Mouse (Mus musculus): ENCODE measurements around the gene Arhgap23. TPM values are rescaled to one million over a fixed set of nuclear protein-coding genes. Genes with fewer than 3 reads are reported as not detected.

Arhgap23 gene
- polyA plus RNA-seq, 1 experiment from 2014 or later: 2.8 TPM

DNA sequence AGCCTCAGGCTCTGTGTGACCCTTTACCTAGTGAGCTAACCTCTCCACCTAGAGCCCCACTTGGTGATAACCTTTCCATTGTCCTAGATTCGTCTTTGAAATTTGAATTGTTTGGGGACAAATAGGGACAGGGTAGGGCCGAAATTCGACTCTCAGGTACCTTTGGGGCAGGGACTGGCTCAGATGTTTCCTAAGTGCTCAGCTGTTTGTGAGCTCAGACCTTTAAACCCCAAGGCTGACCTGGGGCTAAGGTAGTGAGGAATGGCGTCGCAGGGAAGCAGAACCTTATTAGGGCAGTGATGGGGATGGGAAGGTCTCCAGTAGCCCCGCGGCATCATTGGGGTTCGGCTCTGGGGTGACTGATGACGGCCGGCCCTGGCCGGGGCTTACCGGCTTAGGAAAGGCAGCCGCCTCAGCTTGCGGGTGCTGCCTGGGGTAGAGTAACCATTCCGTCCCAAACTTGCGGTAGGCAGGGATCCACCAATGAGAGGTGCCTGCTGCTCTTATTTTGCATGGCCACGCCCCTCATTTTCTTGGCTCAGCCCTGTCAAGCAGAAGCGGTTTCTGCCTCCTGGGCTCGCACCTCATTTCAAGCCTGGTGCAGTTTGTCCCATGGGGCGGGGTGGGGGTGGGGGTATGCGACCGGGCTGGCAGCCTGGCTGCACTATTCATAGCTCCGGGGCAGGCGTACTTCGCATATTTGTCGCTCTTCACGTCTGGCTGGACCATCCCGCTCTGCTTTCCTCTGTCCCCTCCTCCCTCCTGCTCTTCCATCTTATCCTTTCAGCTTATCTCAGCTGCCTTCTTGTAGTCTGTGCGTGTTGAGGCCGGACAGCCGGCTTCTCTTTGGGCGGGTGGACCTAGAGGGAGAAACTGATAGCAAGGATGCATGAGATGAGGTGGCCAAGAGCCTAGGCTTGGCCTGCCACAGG lies 12.7 kb downstream of the Arhgap23 start:
- no peak overlapping the region for H3K27ac ChIP-seq (ENCODE audit: low read depth, low read length)
- under 1% methylated on average over 32 of the region's 32 CpGs for WGBS
- peak; percentile 89 for ATAC-seq (ENCODE audit: low FRiP score)

DNA sequence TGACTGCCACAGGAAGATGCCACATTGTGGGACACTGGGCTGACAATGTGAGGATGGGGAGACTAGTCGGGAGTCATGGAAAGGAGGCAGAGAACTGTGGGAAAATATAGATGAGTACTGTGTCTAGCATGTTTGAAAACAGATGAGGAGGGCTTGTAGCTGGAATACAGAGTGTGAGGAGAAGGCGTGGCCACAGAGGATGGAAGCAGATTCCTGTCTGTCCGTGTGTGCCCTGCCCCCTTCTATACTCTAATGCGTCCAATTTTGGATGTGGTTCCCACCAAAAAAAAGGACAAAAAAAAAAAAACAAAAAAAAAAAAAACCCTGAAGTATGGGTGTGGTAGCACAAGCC lies 13.4 kb downstream of the Arhgap23 start:
- ATAC-seq (ENCODE audit: low FRiP score) (no peak), DNase-seq (ENCODE audit: low spot score, missing footprints) (no peak)
- Histone ChIP-seq H3K4me2 (peak overlapping the region; percentile 51), H3K27ac (ENCODE audit: low read depth, low read length) (no peak overlapping the region), H3K4me1 (ENCODE audit: control insufficient read depth, insufficient read depth, low read length) (peaks cover 5% of the 10 kb centered on the region; the same call in 1 of the 2 replicates), H3K9ac (ENCODE audit: low read length) (peak overlapping the region; percentile 3; the same call in 1 of the 2 replicates), H3K9me3 (ENCODE audit: control insufficient read depth, low read length) (no peaks in the 10 kb centered on the region), H3K27me3 (ENCODE audit: control insufficient read depth, insufficient read depth, low read length) (peaks cover 2% of the 10 kb centered on the region; the same call in 1 of the 2 replicates), H3K36me3 (ENCODE audit: control insufficient read depth, insufficient read depth, low read length) (no peaks in the 10 kb centered on the region), H3K4me3 (ENCODE audit: low read depth, low read length) (peak overlapping the region; percentile 27; the same call in 1 of the 2 replicates)
- 59% methylated on average over 4 of the region's 4 CpGs for WGBS

More for the DNA sequence above, 12.7 kb downstream of the Arhgap23 start:
- peak overlapping the region; percentile 27 for H3K4me3 ChIP-seq (ENCODE audit: low read depth, low read length)
- no peaks in the 10 kb centered on the region for H3K9me3 ChIP-seq (ENCODE audit: control insufficient read depth, low read length)
- peak; percentile 93 for DNase-seq (ENCODE audit: low spot score, missing footprints)
- peak overlapping the region; percentile 51 for H3K4me2 ChIP-seq
- peaks cover 2% of the 10 kb centered on the region; the same call in 1 of the 2 replicates for H3K27me3 ChIP-seq (ENCODE audit: control insufficient read depth, insufficient read depth, low read length)
- H3K4me1 ChIP-seq (ENCODE audit: control insufficient read depth, insufficient read depth, low read length): peaks cover 5% of the 10 kb centered on the region; the same call in 1 of the 2 replicates
- peak overlapping the region; percentile 3; the same call in 1 of the 2 replicates for H3K9ac ChIP-seq (ENCODE audit: low read length)
- H3K36me3 ChIP-seq (ENCODE audit: control insufficient read depth, insufficient read depth, low read length): no peaks in the 10 kb centered on the region

- no peak for DNase-seq (ENCODE audit: low spot score, missing footprints)
- Histone ChIP-seq H3K4me3 (ENCODE audit: low read depth, low read length) (no peak overlapping the region), H3K36me3 (ENCODE audit: control insufficient read depth, insufficient read depth, low read length) (no peaks in the 10 kb centered on the region), H3K4me2 (no peak overlapping the region), H3K27ac (ENCODE audit: low read depth, low read length) (no peak overlapping the region), H3K27me3 (ENCODE audit: control insufficient read depth, insufficient read depth, low read length) (peaks cover 2% of the 10 kb centered on the region; the same call in 1 of the 2 replicates), H3K9me3 (ENCODE audit: control insufficient read depth, low read length) (no peaks in the 10 kb centered on the region), H3K4me1 (ENCODE audit: control insufficient read depth, insufficient read depth, low read length) (peaks cover 6% of the 10 kb centered on the region), H3K9ac (ENCODE audit: low read length) (no peak overlapping the region)
- 85% methylated on average over 8 of the region's 8 CpGs for WGBS
- ATAC-seq (ENCODE audit: low FRiP score): no peak
These were observed 14.3 kb downstream of the Arhgap23 start for GRCm38 (mm10) chr11:97429615-97430014.

- Histone ChIP-seq H3K9ac (ENCODE audit: low read length) (no peak overlapping the region), H3K4me2 (no peak overlapping the region), H3K4me3 (ENCODE audit: low read depth, low read length) (no peak overlapping the region), H3K27me3 (ENCODE audit: control insufficient read depth, insufficient read depth, low read length) (peaks cover 2% of the 10 kb centered on the region; the same call in 1 of the 2 replicates), H3K27ac (ENCODE audit: low read depth, low read length) (no peak overlapping the region), H3K4me1 (ENCODE audit: control insufficient read depth, insufficient read depth, low read length) (peaks cover 18% of the 10 kb centered on the region), H3K9me3 (ENCODE audit: control insufficient read depth, low read length) (no peaks in the 10 kb centered on the region), H3K36me3 (ENCODE audit: control insufficient read depth, insufficient read depth, low read length) (no peaks in the 10 kb centered on the region)
- WGBS: 16% methylated on average over 3 of the region's 3 CpGs
- no peak for ATAC-seq (ENCODE audit: low FRiP score)
- peak; percentile 90 for DNase-seq (ENCODE audit: low spot score, missing footprints)
These were observed 16.7 kb downstream of the Arhgap23 start for GRCm38 (mm10) chr11:97432015-97432414.

GRCm38 (mm10) chr11:97432983-97433539 lies 17.7 kb downstream of the Arhgap23 start:
- 89% methylated on average over 8 of the region's 8 CpGs for WGBS
- Histone ChIP-seq H3K9ac (ENCODE audit: low read length) (no peak overlapping the region), H3K27me3 (ENCODE audit: control insufficient read depth, insufficient read depth, low read length) (0 out of 2 replicates have a peak, but pooled peaks cover 2% of the 10 kb centered on the region), H3K27ac (ENCODE audit: low read depth, low read length) (no peak overlapping the region), H3K4me1 (ENCODE audit: control insufficient read depth, insufficient read depth, low read length) (peaks cover 25% of the 10 kb centered on the region), H3K36me3 (ENCODE audit: control insufficient read depth, insufficient read depth, low read length) (no peaks in the 10 kb centered on the region), H3K4me2 (no peak overlapping the region), H3K9me3 (ENCODE audit: control insufficient read depth, low read length) (no peaks in the 10 kb centered on the region), H3K4me3 (ENCODE audit: low read depth, low read length) (no peak overlapping the region)
- ATAC-seq (ENCODE audit: low FRiP score): no peak
- DNase-seq (ENCODE audit: low spot score, missing footprints): no peak

DNA sequence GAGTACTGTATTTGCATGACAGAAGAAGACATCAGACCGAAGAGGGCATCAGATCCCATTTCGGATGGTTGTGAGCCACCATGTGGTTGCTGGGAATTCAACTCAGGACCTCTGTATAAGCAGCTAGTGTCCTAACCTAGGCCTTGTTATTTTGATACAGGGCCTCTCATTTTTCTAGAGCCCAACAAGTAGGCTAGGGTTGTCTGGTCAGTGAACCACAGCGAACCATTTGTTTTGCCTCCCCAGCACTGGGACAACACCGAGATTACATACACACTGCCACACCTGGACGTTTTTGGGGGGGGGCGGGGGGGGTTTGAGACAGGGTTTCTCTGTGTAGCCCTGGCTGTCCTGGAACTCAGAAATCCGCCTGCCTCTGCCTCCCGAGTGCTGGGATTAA lies 18.8 kb downstream of the Arhgap23 start:
- 79% methylated on average over 8 of the region's 8 CpGs for WGBS
- H3K4me1 ChIP-seq (ENCODE audit: control insufficient read depth, insufficient read depth, low read length): peaks cover 21% of the 10 kb centered on the region

DNA sequence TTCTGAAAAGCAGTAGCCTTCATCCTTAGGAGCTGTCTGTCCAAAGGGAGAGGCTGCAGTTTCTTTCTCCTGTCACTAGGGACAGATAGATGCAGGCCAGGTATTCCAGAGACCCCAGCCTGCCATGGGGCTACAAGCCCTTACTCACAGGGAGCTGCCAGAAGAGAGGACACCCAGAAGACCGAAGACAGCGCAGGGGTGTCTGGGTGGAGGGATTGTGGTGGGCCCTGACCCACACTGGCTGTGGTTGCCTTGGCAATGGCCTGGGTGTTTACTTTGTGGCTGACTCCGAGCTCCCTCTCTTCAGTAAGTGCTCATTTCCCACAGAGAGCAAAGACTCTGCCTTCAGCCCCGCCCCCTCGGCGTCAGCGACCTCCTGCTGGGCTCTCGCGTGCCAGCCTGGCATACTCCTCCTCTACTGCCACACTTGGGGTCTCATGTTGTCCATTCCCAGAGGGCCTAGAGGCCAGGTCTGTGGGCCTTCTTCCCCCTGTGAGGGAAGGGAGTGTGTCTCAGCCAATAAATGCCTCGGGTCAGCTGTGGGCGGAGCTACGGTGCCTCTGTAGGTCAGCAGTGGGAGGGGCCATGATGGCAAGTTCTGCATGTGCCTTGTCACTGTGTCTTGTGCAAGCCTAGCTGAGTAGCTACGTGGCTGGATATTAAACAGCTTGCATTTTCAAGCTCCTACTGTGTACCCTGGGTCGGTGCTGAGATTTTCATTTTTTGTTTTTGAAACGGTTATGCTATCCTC lies 19.5 kb downstream of the Arhgap23 start:
- peaks cover 14% of the 10 kb centered on the region for H3K27me3 ChIP-seq (ENCODE audit: control insufficient read depth, insufficient read depth, low read length)
- peak; percentile 97 for DNase-seq (ENCODE audit: low spot score, missing footprints)
- ATAC-seq (ENCODE audit: low FRiP score): peak; percentile 85
- H3K4me2 ChIP-seq: peak overlapping the region; percentile 56
- H3K9me3 ChIP-seq (ENCODE audit: control insufficient read depth, low read length): no peaks in the 10 kb centered on the region
- WGBS: 2% methylated on average over 15 of the region's 15 CpGs
- peak overlapping the region; percentile 41 for H3K27ac ChIP-seq (ENCODE audit: low read depth, low read length)
- peaks cover 22% of the 10 kb centered on the region for H3K4me1 ChIP-seq (ENCODE audit: control insufficient read depth, insufficient read depth, low read length)
- no peaks in the 10 kb centered on the region for H3K36me3 ChIP-seq (ENCODE audit: control insufficient read depth, insufficient read depth, low read length)
- peak overlapping the region; percentile 33; the same call in 1 of the 2 replicates for H3K9ac ChIP-seq (ENCODE audit: low read length)
- H3K4me3 ChIP-seq (ENCODE audit: low read depth, low read length): peak overlapping the region; percentile 32

More for the DNA sequence above, 18.8 kb downstream of the Arhgap23 start:
- ATAC-seq (ENCODE audit: low FRiP score) (no peak), DNase-seq (ENCODE audit: low spot score, missing footprints) (no peak)
- no peak overlapping the region for H3K27ac ChIP-seq (ENCODE audit: low read depth, low read length)
- no peak overlapping the region for H3K4me2 ChIP-seq
- H3K4me3 ChIP-seq (ENCODE audit: low read depth, low read length): no peak overlapping the region
- peaks cover 8% of the 10 kb centered on the region; the same call in 1 of the 2 replicates for H3K27me3 ChIP-seq (ENCODE audit: control insufficient read depth, insufficient read depth, low read length)
- no peaks in the 10 kb centered on the region for H3K9me3 ChIP-seq (ENCODE audit: control insufficient read depth, low read length)
- H3K9ac ChIP-seq (ENCODE audit: low read length): no peak overlapping the region
- H3K36me3 ChIP-seq (ENCODE audit: control insufficient read depth, insufficient read depth, low read length): no peaks in the 10 kb centered on the region

- H3K9ac ChIP-seq (ENCODE audit: low read length): no peak overlapping the region
- H3K4me3 ChIP-seq (ENCODE audit: low read depth, low read length): no peak overlapping the region
- no peak overlapping the region for H3K27ac ChIP-seq (ENCODE audit: low read depth, low read length)
- no peaks in the 10 kb centered on the region for H3K9me3 ChIP-seq (ENCODE audit: control insufficient read depth, low read length)
- peaks cover 28% of the 10 kb centered on the region for H3K4me1 ChIP-seq (ENCODE audit: control insufficient read depth, insufficient read depth, low read length)
- WGBS: 61% methylated on average over 13 of the region's 13 CpGs
- peaks cover 25% of the 10 kb centered on the region for H3K27me3 ChIP-seq (ENCODE audit: control insufficient read depth, insufficient read depth, low read length)
- DNase-seq (ENCODE audit: low spot score, missing footprints) (no peak), ATAC-seq (ENCODE audit: low FRiP score) (no peak)
- no peak overlapping the region for H3K4me2 ChIP-seq
- no peaks in the 10 kb centered on the region for H3K36me3 ChIP-seq (ENCODE audit: control insufficient read depth, insufficient read depth, low read length)
These were observed 20.6 kb downstream of the Arhgap23 start for GRCm38 (mm10) chr11:97435808-97436491.

Measured in midbrain, embryonic 11.5 days (tissue).